Mouse (Mus musculus) heart, adult 2 months (tissue): ENCODE data around the gene Acadvl.

Experiments used
- CTCF ChIP-seq: fragments of 200-600 bp; IDR thresholded peaks from 2 replicates; pipeline ENCODE4 v1.8.1; 2022; ENCODE audit warnings: antibody characterized with exemption, mild to moderate bottlenecking, moderate library complexity
- EP300 ChIP-seq: fragments of 200-500 bp; IDR thresholded peaks from 2 replicates; pipeline ENCODE4 v1.6.1; 2011; ENCODE audit warnings: low read depth, low read length, control low read depth; ENCODE audit not compliant: insufficient read depth
- POLR2A ChIP-seq: fragments of 200-500 bp; IDR thresholded peaks from 2 replicates; pipeline ENCODE4 v1.6.1; 2011; ENCODE audit warnings: mild to moderate bottlenecking, low read depth, low read length, control low read depth; ENCODE audit not compliant: insufficient read depth

DNA sequence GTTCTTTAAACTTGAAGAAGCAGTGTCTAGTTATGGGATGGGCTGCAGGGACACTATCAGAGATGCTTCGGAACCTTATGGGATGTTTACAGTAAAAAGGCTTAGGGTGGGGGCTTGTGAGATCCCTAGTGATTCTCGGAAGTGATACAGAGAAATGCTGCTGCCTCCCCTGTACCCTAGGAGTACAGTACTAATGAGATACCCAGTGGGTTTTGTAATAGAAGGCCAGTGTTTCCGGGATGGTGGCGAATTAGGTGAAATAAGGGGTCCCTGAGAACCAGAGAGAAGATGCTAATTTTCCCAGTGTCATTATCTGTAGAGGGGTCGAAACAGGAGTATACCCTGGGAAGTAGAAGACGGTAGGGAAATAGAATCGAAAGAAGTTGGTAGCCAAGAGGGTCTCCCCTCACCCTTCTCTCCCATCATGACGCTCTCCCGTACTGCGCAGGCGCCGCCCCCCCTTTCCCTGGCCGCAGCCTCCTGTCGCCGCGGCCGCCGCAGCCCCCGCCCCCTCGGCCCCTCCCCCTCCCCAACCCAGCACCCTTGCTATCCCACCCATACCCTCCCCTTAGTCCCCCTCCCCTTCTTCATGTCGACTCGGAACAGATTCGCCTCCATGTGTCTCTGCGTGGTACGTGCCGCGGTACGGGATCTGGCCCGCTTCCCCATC, 8.4 kb upstream of the Acadvl start:
- no peak for TF ChIP-seq POLR2A
- TF ChIP-seq EP300: no peak
- TF ChIP-seq CTCF: no peak
